Mouse (Mus musculus): ENCODE measurements around the gene Dot1l. TPM values are rescaled to one million over a fixed set of nuclear protein-coding genes. Genes with fewer than 3 reads are reported as not detected.
"Not testable (repeated sequence)": the region's sequence is repeated elsewhere in the genome, so short reads cannot be mapped to it uniquely, and the experiment has no call there.

Dot1l gene
- polyA plus RNA-seq, 1 experiment from 2014 or later = 9.9 TPM

- no peak for TF ChIP-seq CTCF (IDR thresholded peaks at IDR 0.05; ENCODE audit: low read depth)
- DNase-seq (ENCODE audit: low spot score) = peak; percentile 66
- Histone ChIP-seq H3K9ac (ENCODE audit: low read depth, low read length) (peak overlapping the region; percentile 20), H3K4me1 (replicated peaks; ENCODE audit: insufficient read depth, low read length) (peaks cover 34% of the 10 kb centered on the region), H3K27me3 (ENCODE audit: insufficient read depth, low read length) (no peaks in the 10 kb centered on the region), H3K4me3 (replicated peaks; ENCODE audit: low read depth, low read length) (no peak overlapping the region; the same call in 1 of the 2 replicates), H3K9me3 (replicated peaks; ENCODE audit: low read length) (no peaks in the 10 kb centered on the region), H3K27ac (no peak overlapping the region), H3K4me2 (ENCODE audit: low read length) (peak overlapping the region; percentile 89), H3K36me3 (ENCODE audit: insufficient read depth, low read length) (peaks cover 8% of the 10 kb centered on the region)
- 5% methylated on average over 18 of the region's 18 CpGs for WGBS
- ATAC-seq (replicated peaks; ENCODE audit: low FRiP score, low read depth) = no peak
These were observed 54.1 kb downstream of the Dot1l start for GRCm38 (mm10) chr10:80808985-80809632.

- H3K36me3 ChIP-seq (ENCODE audit: insufficient read depth, low read length) = no peaks in the 10 kb centered on the region
- no peaks in the 10 kb centered on the region for H3K27me3 ChIP-seq (ENCODE audit: insufficient read depth, low read length)
- DNase-seq (ENCODE audit: low spot score) (no peak), ATAC-seq (replicated peaks; ENCODE audit: low FRiP score, low read depth) (no peak)
- WGBS = 4% methylated on average over 19 of the region's 20 CpGs
- no peak for TF ChIP-seq CTCF (IDR thresholded peaks at IDR 0.05; ENCODE audit: low read depth)
- H3K27ac ChIP-seq = no peak overlapping the region
- H3K9me3 ChIP-seq (replicated peaks; ENCODE audit: low read length) = no peaks in the 10 kb centered on the region
- H3K9ac ChIP-seq (ENCODE audit: low read depth, low read length) = peak overlapping the region; percentile 38; the same call in 1 of the 2 replicates
- no peak overlapping the region for H3K4me3 ChIP-seq (replicated peaks; ENCODE audit: low read depth, low read length)
- H3K4me1 ChIP-seq (replicated peaks; ENCODE audit: insufficient read depth, low read length) = peaks cover 34% of the 10 kb centered on the region
- H3K4me2 ChIP-seq (ENCODE audit: low read length) = peak overlapping the region; percentile 25
These were observed 55.1 kb downstream of the Dot1l start for GRCm38 (mm10) chr10:80810084-80810483.

- no peak for ATAC-seq (replicated peaks; ENCODE audit: low FRiP score, low read depth)
- Histone ChIP-seq H3K9ac (ENCODE audit: low read depth, low read length) (no peak overlapping the region), H3K27ac (no peak overlapping the region), H3K36me3 (ENCODE audit: insufficient read depth, low read length) (no peaks in the 10 kb centered on the region), H3K4me3 (replicated peaks; ENCODE audit: low read depth, low read length) (no peak overlapping the region), H3K27me3 (ENCODE audit: insufficient read depth, low read length) (no peaks in the 10 kb centered on the region), H3K4me2 (ENCODE audit: low read length) (no peak overlapping the region), H3K4me1 (replicated peaks; ENCODE audit: insufficient read depth, low read length) (peaks cover 21% of the 10 kb centered on the region), H3K9me3 (replicated peaks; ENCODE audit: low read length) (no peaks in the 10 kb centered on the region)
- TF ChIP-seq CTCF (IDR thresholded peaks at IDR 0.05; ENCODE audit: low read depth) = no peak
- no peak for DNase-seq (ENCODE audit: low spot score)
- WGBS = 22% methylated on average over 5 of the region's 5 CpGs
These were observed 57.5 kb downstream of the Dot1l start for GRCm38 (mm10) chr10:80812391-80813041.

DNA sequence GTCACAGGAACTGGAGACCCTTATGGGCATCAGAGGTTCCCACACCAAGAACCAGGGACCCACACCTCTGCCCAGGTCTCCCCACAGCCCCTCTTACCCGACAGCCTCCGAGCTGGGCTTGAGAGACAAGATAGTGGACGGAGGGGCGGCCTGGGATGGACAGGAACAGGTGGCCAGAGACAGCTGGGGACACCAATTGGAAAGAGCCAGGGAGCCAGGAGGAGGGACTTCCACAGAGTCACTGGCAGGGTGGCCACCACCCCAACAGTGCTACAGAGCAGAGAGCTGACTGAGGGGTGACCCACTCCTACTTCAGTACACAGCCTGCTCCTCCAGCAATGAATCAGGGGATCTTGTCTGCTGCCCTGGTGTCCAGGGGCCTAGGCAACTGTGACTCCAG lies 58.4 kb downstream of the Dot1l start, which contains the start of gene Jsrp1:
Jsrp1 (minus strand) TSS at position 133 of the 400 bp plus-strand sequence.
- no peak within 1 kb of the TSS for H3K27ac ChIP-seq
- H3K9ac ChIP-seq (ENCODE audit: low read depth, low read length) = no peak within 1 kb of the TSS
- H3K27me3 ChIP-seq (ENCODE audit: insufficient read depth, low read length) = no peaks in the 10 kb centered on the region
- H3K9me3 ChIP-seq (replicated peaks; ENCODE audit: low read length) = no peaks in the 10 kb centered on the region
- ATAC-seq (replicated peaks; ENCODE audit: low FRiP score, low read depth) = no peak
- no peaks in the 10 kb centered on the region for H3K36me3 ChIP-seq (ENCODE audit: insufficient read depth, low read length)
- H3K4me2 ChIP-seq (ENCODE audit: low read length) = no peak within 1 kb of the TSS
- WGBS = 70% methylated on average over 4 of the region's 4 CpGs
- DNase-seq (ENCODE audit: low spot score) = no peak
- peaks cover 12% of the 10 kb centered on the region for H3K4me1 ChIP-seq (replicated peaks; ENCODE audit: insufficient read depth, low read length)
- no peak for TF ChIP-seq CTCF (IDR thresholded peaks at IDR 0.05; ENCODE audit: low read depth)
- no peak within 1 kb of the TSS for H3K4me3 ChIP-seq (replicated peaks; ENCODE audit: low read depth, low read length)

GRCm38 (mm10) chr10:80814800-80815199 lies 59.8 kb downstream of the Dot1l start:
- Histone ChIP-seq H3K9ac (ENCODE audit: low read depth, low read length) (no peak overlapping the region), H3K4me1 (replicated peaks; ENCODE audit: insufficient read depth, low read length) (peaks cover 5% of the 10 kb centered on the region; the same call in 1 of the 2 replicates), H3K4me3 (replicated peaks; ENCODE audit: low read depth, low read length) (no peak overlapping the region), H3K27ac (no peak overlapping the region), H3K27me3 (ENCODE audit: insufficient read depth, low read length) (no peaks in the 10 kb centered on the region), H3K4me2 (ENCODE audit: low read length) (no peak overlapping the region), H3K9me3 (replicated peaks; ENCODE audit: low read length) (no peaks in the 10 kb centered on the region), H3K36me3 (ENCODE audit: insufficient read depth, low read length) (no peaks in the 10 kb centered on the region)
- WGBS = 60% methylated on average over 7 of the region's 7 CpGs
- no peak for ATAC-seq (replicated peaks; ENCODE audit: low FRiP score, low read depth)
- peak; percentile 35 for TF ChIP-seq CTCF (IDR thresholded peaks at IDR 0.05; ENCODE audit: low read depth)
- no peak for DNase-seq (ENCODE audit: low spot score)

DNA sequence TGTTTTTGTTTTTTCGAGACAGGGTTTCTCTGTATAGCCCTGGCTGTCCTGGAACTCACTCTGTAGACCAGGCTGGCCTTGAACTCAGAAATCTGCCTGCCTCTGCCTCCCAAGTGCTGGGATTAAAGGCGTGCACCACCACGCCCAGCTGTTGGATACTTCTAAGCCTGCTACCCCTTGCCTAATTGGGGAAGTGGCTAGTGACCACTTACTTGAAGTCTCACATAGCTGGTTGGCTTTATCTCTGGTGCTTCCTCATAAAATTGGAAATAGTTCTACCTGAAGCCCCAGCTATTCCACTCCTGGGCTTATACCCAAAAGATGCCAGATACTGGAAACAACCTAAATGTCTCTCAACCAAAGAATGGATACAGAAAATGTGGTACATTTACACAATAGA lies 61.3 kb downstream of the Dot1l start:
- not testable (repeated sequence) for H3K27me3 ChIP-seq (ENCODE audit: insufficient read depth, low read length); DNase-seq (ENCODE audit: low spot score)
- WGBS = 78% methylated on average over 3 of the region's 3 CpGs

More for the DNA sequence above, 61.3 kb downstream of the Dot1l start:
- ATAC-seq (replicated peaks; ENCODE audit: low FRiP score, low read depth); H3K27ac ChIP-seq; H3K36me3 ChIP-seq (ENCODE audit: insufficient read depth, low read length); H3K4me3 ChIP-seq (replicated peaks; ENCODE audit: low read depth, low read length); H3K4me1 ChIP-seq (replicated peaks; ENCODE audit: insufficient read depth, low read length); H3K9ac ChIP-seq (ENCODE audit: low read depth, low read length); H3K4me2 ChIP-seq (ENCODE audit: low read length); H3K9me3 ChIP-seq (replicated peaks; ENCODE audit: low read length): not testable (repeated sequence)

Measured in kidney, postnatal 0 days (tissue).